Mouse (Mus musculus): ENCODE measurements at regions not wholly inside any gene's neighbourhood (a gene's known extent, or its start where the extent isn't known, plus 50 kb on each side); places are given as distances from the start of the nearest gene placed in this dataset.

- no peak for DNase-seq
Observed at GRCm38 (mm10) chr14:61904426-61905124, 297.3 kb downstream of the Kcnrg start.

DNA sequence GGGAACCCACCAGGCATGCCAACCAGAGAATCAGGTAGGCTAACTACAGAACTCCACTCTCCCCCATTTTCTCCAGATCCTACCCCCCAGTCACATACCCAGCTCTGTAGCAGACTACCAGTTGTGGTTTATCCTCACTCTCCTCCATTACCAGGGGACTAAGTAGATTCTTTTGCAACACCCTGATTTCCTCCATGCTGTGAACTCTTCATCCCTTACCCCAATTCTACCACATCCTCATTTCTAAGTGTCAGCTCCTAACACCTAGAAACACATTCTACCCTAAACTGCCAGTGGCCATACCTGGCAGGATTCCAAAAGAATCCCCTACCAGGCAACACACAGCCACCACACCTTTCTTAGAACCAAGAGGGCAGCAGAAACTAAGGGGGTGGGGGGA is 310.9 kb downstream of the Kcnrg start:
- no peak for DNase-seq

DNA sequence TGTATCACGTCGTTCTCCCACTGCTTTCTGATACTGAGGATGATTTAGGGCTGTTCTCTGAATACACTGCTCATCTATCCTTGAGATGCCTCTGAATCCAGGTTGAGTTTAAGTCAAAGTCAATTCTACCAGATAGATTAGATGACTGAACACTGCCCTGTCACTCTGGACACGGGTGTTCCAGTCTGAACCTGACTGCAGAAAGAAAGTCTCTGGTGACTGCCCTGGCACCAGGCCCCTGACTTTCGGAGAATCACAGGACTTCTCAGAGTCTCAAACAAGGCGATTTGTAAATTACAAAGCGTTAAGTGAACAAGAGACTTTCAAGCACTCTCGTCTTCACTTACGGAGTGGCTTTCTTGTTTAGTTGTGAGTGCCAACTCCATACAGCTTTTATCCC is 324.6 kb downstream of the Kcnrg start:
- DNase-seq, result no peak

DNA sequence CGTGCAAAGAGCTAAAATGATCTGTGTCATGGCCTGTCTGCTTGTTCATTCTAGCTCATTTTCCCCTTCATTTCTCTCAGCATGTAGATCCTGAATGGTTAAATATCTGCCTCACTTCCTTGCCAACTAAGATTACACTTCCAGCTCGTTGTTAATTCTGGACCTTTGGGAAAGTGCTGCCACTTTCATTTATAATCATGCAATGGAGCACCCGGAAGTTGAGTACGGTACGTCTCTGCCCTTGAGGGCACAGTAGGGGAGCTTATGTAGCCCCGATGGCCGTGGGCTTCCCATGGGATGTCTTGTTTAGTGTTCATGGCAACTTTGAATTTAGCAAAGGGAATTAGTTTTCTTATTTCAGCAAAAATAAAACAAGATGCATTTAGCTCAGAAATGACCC is 334.4 kb downstream of the Kcnrg start:
- DNase-seq, result no peak

- DNase-seq, result no peak
Observed at GRCm38 (mm10) chr14:61945659-61946058, 338.4 kb downstream of the Kcnrg start.

GRCm38 (mm10) chr14:61949446-61949845 is 342.2 kb downstream of the Kcnrg start:
- DNase-seq, result no peak

GRCm38 (mm10) chr14:61950004-61950403 is 342.4 kb upstream of the Rnaseh2b start:
- no peak for DNase-seq

- no peak for DNase-seq
Observed at GRCm38 (mm10) chr14:61953029-61953428, 339.4 kb upstream of the Rnaseh2b start.

GRCm38 (mm10) chr14:61955416-61955815 is 337.0 kb upstream of the Rnaseh2b start:
- DNase-seq, result no peak

DNA sequence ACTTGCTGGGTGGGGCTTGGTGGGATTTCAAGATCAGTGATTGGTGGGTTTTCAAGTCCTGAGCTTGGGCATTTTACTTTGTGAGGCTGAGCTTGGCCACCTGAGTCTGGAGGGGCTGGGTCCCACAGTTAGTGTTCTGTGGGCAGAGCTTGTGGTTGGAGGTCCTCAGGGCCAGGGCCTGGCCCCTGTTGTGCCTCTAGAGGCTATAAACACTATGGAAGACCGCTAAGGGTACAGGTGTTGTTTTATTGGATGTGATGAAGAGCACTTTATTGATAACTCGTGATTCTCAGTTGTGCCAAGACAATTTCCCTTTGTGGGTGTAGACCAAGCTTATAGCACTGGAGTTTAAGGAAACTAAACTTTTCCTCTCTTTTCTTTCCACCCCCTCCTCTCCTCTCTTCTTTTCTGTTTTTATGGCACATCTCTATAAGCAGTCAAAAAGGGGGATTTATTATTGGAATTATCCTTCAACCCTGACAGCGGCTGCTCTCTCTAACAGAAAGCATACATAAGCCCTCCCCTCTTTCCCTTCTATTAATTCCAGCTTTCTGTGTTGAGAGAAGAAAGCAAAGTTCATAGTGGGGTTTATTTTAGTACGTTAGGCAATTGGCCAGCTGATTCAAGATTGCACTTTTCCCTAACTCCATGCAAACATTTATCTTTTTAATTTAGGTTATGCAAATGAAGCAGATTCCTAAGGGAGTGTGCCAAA is 332.0 kb upstream of the Rnaseh2b start:
- DNase-seq, result no peak

DNA sequence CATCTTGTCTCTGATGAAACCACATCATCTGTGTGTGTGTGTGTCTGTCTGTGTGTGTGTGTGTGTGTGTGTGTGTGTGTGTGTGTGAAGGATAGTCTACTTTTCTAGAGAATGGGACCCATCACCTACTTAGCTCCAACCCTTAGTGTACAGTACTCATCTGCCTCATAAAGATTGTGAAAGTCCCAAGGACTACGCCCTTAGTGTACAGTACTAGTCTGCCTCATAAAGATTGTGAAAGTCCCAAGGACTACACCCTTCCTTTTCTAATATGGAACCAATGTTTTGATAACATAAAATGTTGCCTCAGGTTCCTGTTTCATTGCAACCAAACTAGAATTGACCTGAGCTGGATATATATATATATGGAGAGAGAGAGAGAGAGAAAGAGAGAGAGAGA is 323.9 kb upstream of the Rnaseh2b start:
- no peak for DNase-seq

DNA sequence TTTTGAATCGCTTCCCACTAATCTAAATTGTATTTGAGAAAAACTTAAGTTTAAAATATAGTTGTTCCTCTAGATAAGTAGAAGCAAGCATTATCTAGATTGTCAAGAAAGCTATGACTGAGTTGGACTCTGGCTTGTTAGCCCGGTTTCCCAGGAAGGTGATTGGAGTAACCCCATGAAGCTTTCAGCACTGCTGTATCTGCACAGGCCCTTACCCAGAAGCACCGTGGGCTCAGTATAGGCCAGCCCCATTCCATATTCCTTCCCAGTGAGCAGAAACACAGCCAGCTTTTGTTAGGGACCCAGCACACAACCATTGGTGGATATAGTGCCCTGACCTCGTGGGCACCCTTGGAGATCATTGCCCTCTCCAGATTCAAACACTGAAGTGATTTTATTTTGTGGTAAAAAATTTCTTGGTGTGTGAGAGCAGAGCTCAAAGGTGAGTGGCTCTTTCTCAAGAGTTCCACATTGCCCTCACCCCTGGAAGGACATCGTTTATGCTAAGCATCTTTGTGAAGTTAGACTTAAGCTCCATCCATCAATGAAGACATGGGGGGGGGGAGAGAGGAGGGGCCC is 323.3 kb upstream of the Rnaseh2b start:
- DNase-seq, result no peak

GRCm38 (mm10) chr14:61970591-61970990 is 321.8 kb upstream of the Rnaseh2b start:
- no peak for DNase-seq

GRCm38 (mm10) chr14:61971100-61972088 is 321.0 kb upstream of the Rnaseh2b start:
- DNase-seq, result no peak

GRCm38 (mm10) chr14:61975301-61975732 is 317.1 kb upstream of the Rnaseh2b start:
- DNase-seq, result no peak

- DNase-seq, result no peak
Observed at GRCm38 (mm10) chr14:61980581-61980980, 311.8 kb upstream of the Rnaseh2b start.

DNA sequence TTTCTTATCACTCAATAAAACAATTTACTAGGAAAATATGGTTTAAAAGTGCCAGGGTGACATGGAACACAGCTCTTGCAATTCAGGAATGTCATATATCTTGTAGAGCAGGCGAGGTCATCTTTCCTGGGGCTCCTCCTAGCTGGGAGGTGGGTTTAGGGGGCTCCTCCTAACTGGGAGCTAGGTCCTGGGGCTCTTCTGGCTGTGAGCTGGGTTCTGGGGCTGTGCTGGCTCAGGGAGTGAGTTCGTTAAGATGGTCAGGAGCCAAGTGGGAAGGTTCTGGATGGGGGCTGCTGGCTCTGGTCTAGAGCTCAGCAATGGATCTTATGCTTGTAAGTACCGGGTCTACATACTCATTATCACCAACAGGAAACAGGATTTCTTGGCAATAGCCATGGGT is 306.8 kb upstream of the Rnaseh2b start:
- DNase-seq, result no peak

DNA sequence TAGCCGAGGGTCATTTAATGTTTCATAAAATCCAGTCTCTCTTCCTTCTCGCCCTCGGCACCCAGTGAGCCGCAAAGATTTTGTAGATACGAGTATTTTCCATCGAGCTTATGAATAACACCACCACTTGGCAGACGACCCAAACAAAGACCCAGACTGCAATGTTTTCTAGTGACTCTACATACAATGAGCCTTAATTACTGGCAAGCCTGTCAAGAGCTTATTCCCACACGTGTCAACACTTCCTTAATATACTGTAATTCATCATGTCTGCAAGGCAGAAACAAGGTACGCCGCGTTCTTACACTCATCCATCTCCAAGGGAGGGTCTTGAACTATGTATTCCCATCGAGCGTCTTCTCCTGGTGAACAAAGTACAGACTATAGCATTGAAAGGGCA is 306.2 kb upstream of the Rnaseh2b start:
- no peak for DNase-seq

DNA sequence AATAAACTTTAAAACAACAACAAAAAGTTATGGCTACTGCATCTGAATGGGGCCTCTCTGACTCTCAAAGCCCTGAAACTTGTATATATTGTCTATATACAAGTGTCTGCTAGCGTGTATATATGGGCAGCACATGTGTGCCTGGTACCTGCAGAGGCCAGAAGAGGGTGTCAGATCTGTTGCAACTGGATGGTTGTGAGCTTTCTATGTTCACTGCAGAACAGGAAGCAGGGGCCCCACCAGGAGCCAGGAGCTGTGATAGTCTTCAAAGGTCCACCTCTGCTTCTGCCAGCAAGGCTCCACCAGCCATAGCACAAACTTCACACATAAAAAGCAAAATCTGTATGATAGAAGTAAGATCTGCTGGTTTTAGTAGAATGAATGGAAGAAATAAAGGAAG is 297.1 kb upstream of the Rnaseh2b start:
- DNase-seq, result no peak

GRCm38 (mm10) chr14:61997736-61998135 is 294.7 kb upstream of the Rnaseh2b start:
- DNase-seq, result no peak

DNA sequence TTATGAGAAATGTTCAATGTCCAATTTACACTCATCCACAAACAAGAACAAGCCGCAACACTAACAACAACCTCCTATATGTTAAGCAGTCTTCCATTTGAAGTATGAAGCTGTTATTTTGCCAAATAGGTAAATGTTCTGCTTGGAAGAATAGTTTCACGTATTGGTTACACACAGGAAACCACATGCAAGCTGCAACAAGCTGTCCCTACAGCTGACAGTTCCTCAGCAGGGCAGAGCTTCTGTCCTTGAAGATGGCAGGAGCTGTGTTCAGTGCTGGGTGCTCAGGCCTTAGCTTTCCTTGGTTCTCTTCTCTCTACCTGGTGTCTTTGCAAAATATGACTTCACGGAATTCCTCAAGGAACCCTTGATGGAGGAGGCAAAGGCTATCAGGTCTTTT is 294.1 kb upstream of the Rnaseh2b start:
- DNase-seq, result no peak

DNA sequence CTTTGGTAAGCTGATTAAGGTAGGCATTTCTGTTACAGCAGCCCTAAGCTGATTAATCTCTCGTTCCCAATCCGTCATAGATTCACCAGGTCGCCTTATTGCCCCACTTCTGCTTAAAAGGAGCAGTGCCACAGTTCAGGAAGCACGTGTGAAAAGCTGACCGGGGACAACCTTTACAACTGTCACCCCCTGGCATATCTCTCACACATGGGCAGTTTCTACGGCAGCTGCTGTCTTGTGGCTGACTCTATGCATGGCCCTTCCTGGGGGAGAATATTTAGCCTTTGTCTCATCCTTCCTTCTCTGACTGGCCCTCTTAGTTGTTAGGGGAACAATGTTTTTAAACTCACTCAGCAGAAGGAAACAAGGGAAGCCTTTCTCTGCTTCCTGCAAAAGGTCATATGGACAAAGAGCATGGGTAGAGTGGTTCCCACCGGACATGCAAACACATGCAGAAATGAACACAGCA is 290.9 kb upstream of the Rnaseh2b start:
- DNase-seq, result no peak

DNA sequence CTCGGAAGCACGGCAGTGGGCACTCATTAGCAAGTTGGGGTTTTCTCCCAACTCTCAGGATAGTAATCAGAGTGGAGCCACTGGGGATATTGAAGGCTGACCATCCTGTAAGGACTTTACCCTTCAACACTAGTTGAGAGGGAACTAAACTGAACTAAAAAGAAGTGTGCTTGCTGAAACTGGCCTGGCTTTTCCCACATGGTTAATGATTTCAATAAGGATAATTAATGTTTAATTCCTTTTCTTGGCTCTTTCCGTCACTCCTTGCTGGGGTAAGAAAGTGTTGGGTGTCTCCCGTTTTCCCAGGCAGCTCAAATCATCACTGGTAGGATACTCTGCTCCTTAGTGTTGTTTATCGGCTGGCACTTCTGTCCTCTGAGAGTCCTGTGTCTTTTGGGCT is 290.3 kb upstream of the Rnaseh2b start:
- no peak for DNase-seq

Measured in cerebellum, adult 11 months (tissue).